Mouse (Mus musculus): ENCODE measurements around the gene Olfr666. TPM values are rescaled to one million over a fixed set of nuclear protein-coding genes. Genes with fewer than 3 reads are reported as not detected.
"Not testable (repeated sequence)": the region's sequence is repeated elsewhere in the genome, so short reads cannot be mapped to it uniquely, and the experiment has no call there.

Gene Olfr666
- polyA plus RNA-seq, 1 experiment from 2014 or later, result not detected

- H3K4me3 ChIP-seq (ENCODE audit: low read length); H3K9me3 ChIP-seq (ENCODE audit: control insufficient read depth, low read length); H3K4me2 ChIP-seq (ENCODE audit: low read depth, low read length); H3K4me1 ChIP-seq (replicated peaks; ENCODE audit: control insufficient read depth, insufficient read depth, low read length); H3K9ac ChIP-seq (ENCODE audit: low read length); ATAC-seq (ENCODE audit: low read depth); H3K27me3 ChIP-seq (ENCODE audit: control insufficient read depth, insufficient read depth, low read depth, low read length); H3K27ac ChIP-seq (ENCODE audit: low read length); H3K36me3 ChIP-seq (ENCODE audit: control insufficient read depth, insufficient read depth, low read length): not testable (repeated sequence)
- WGBS, result 79% methylated on average over 2 of the region's 2 CpGs
Measured at GRCm38 (mm10) chr7:104851546-104851945, 44.2 kb downstream of the Olfr666 start.

- WGBS, result 72% methylated on average over 1 of the region's 1 CpGs
- no peak for ATAC-seq (ENCODE audit: low read depth)
- no peaks in the 10 kb centered on the region for H3K4me1 ChIP-seq (replicated peaks; ENCODE audit: control insufficient read depth, insufficient read depth, low read length)
- no peak overlapping the region for H3K27ac ChIP-seq (ENCODE audit: low read length)
- H3K4me2 ChIP-seq (ENCODE audit: low read depth, low read length), result no peak overlapping the region
- H3K9me3 ChIP-seq (ENCODE audit: control insufficient read depth, low read length), result no peaks in the 10 kb centered on the region
- no peaks in the 10 kb centered on the region for H3K27me3 ChIP-seq (ENCODE audit: control insufficient read depth, insufficient read depth, low read depth, low read length)
- H3K9ac ChIP-seq (ENCODE audit: low read length), result no peak overlapping the region
- H3K36me3 ChIP-seq (ENCODE audit: control insufficient read depth, insufficient read depth, low read length), result no peaks in the 10 kb centered on the region
- H3K4me3 ChIP-seq (ENCODE audit: low read length), result no peak overlapping the region
Measured at GRCm38 (mm10) chr7:104843731-104844287, 51.9 kb downstream of the Olfr666 start.

- no peaks in the 10 kb centered on the region for H3K4me1 ChIP-seq (replicated peaks; ENCODE audit: control insufficient read depth, insufficient read depth, low read length)
- no peak within 1 kb of the TSS for H3K9ac ChIP-seq (ENCODE audit: low read length)
- no peak within 1 kb of the TSS for H3K27ac ChIP-seq (ENCODE audit: low read length)
- H3K9me3 ChIP-seq (ENCODE audit: control insufficient read depth, low read length), result no peaks in the 10 kb centered on the region
- ATAC-seq (ENCODE audit: low read depth), result no peak
- H3K4me2 ChIP-seq (ENCODE audit: low read depth, low read length), result no peak within 1 kb of the TSS
- 54% methylated on average over 1 of the region's 1 CpGs for WGBS
- H3K4me3 ChIP-seq (ENCODE audit: low read length), result no peak within 1 kb of the TSS
- no peaks in the 10 kb centered on the region for H3K36me3 ChIP-seq (ENCODE audit: control insufficient read depth, insufficient read depth, low read length)
- no peaks in the 10 kb centered on the region for H3K27me3 ChIP-seq (ENCODE audit: control insufficient read depth, insufficient read depth, low read depth, low read length)
Measured at GRCm38 (mm10) chr7:104842503-104842902, 53.2 kb downstream of the Olfr666 start, which contains the start of gene Usp17lb. Gene Usp17lb, minus strand, starts transcription at chr7:104842603.

Other genes starting within 250 kb of the Olfr666 start
- gene Olfr658, start 248.6 kb downstream of the Olfr666 start, polyA plus RNA-seq (2015; fragmentation: Nextera tagmentation; extraction: Ambion mirVana), result not detected in 2 replicates
- not detected in 2 replicates for gene Olfr659, start 229.2 kb downstream of the Olfr666 start, polyA plus RNA-seq (2015; fragmentation: Nextera tagmentation; extraction: Ambion mirVana)
- not detected in 2 replicates for gene Olfr661, start 209.5 kb downstream of the Olfr666 start, polyA plus RNA-seq (2015; fragmentation: Nextera tagmentation; extraction: Ambion mirVana)
- gene Usp17le, start 118.5 kb downstream of the Olfr666 start, polyA plus RNA-seq (2015; fragmentation: Nextera tagmentation; extraction: Ambion mirVana), result not detected in 2 replicates
- not detected in 2 replicates for gene Usp17lb, start 53.3 kb downstream of the Olfr666 start, polyA plus RNA-seq (2015; fragmentation: Nextera tagmentation; extraction: Ambion mirVana)
- gene Usp17la, start 38.9 kb downstream of the Olfr666 start, polyA plus RNA-seq (2015; fragmentation: Nextera tagmentation; extraction: Ambion mirVana), result not detected in 2 replicates
- not detected in 2 replicates for gene Olfr665, start 17.9 kb downstream of the Olfr666 start, polyA plus RNA-seq (2015; fragmentation: Nextera tagmentation; extraction: Ambion mirVana)
- not detected in 2 replicates for gene Olfr667, start 25.5 kb upstream of the Olfr666 start, polyA plus RNA-seq (2015; fragmentation: Nextera tagmentation; extraction: Ambion mirVana)
- gene Olfr668, start 32.1 kb upstream of the Olfr666 start, polyA plus RNA-seq (2015; fragmentation: Nextera tagmentation; extraction: Ambion mirVana), result not detected in 2 replicates
- gene Olfr669, start 38.3 kb upstream of the Olfr666 start, polyA plus RNA-seq (2015; fragmentation: Nextera tagmentation; extraction: Ambion mirVana), result not detected in 2 replicates
- not detected in 2 replicates for gene Olfr670, start 66.7 kb upstream of the Olfr666 start, polyA plus RNA-seq (2015; fragmentation: Nextera tagmentation; extraction: Ambion mirVana)
- gene Olfr671, start 83.2 kb upstream of the Olfr666 start, polyA plus RNA-seq (2015; fragmentation: Nextera tagmentation; extraction: Ambion mirVana), result not detected in 2 replicates
- not detected in 2 replicates for gene Olfr672, start 106.1 kb upstream of the Olfr666 start, polyA plus RNA-seq (2015; fragmentation: Nextera tagmentation; extraction: Ambion mirVana)
- gene Olfr675, start 132.5 kb upstream of the Olfr666 start, polyA plus RNA-seq (2015; fragmentation: Nextera tagmentation; extraction: Ambion mirVana), result not detected in 2 replicates
- gene Olfr676, start 136.7 kb upstream of the Olfr666 start, polyA plus RNA-seq (2015; fragmentation: Nextera tagmentation; extraction: Ambion mirVana), result not detected in 2 replicates
- gene Olfr677, start 155.4 kb upstream of the Olfr666 start, polyA plus RNA-seq (2015; fragmentation: Nextera tagmentation; extraction: Ambion mirVana), result not detected in 2 replicates
- gene Olfr678, start 168.5 kb upstream of the Olfr666 start, polyA plus RNA-seq (2015; fragmentation: Nextera tagmentation; extraction: Ambion mirVana), result not detected in 2 replicates
- gene Olfr679, start 185.3 kb upstream of the Olfr666 start, polyA plus RNA-seq (2015; fragmentation: Nextera tagmentation; extraction: Ambion mirVana), result not detected in 2 replicates
- gene Olfr680-ps1, start 196.9 kb upstream of the Olfr666 start, polyA plus RNA-seq (2015; fragmentation: Nextera tagmentation; extraction: Ambion mirVana), result not detected in 2 replicates
- not detected in 2 replicates for gene Olfr681, start 220.9 kb upstream of the Olfr666 start, polyA plus RNA-seq (2015; fragmentation: Nextera tagmentation; extraction: Ambion mirVana)

All from lung, embryonic 16.5 days (tissue).